Mouse (Mus musculus) monocyte, adult 5-6 weeks (primary cell): ENCODE measurements at regions not wholly inside any gene's neighbourhood (a gene's known extent, or its start where the extent isn't known, plus 50 kb on each side); places are given as distances from the start of the nearest gene placed in this dataset.
"Not testable (repeated sequence)": the region's sequence is repeated elsewhere in the genome, so short reads cannot be mapped to it uniquely, and the experiment has no call there.

Source experiments
- ATAC-seq: fragments of 153-309, 156-312 bp; replicated peaks from 2 replicates; pipeline ENCODE4 v1.8.0; 2017; ENCODE audit warnings: mild to moderate bottlenecking; ENCODE audit not compliant: low TSS enrichment, insufficient number of reproducible peaks, severe bottlenecking, poor library complexity, low FRiP score

DNA sequence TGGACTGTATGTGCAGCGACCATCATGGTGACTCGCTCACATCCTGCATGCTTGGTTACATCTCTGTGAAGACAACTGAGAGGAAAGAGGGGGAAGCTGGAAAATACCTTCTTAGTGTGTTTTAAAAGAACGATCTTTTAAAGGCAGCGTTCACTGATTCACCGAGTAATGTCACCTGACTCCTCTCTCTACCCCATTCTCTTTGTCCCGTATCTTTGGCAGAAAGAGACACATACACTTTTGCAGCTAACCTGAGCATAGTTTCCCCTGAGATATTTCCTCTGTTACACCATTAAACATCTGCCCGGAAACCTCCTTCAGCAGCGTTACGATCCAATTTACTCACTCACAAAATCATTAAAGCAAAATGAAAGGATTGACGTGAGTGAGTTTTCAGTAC, 731.8 kb downstream of the Robo2 start:
- no peak for ATAC-seq

DNA sequence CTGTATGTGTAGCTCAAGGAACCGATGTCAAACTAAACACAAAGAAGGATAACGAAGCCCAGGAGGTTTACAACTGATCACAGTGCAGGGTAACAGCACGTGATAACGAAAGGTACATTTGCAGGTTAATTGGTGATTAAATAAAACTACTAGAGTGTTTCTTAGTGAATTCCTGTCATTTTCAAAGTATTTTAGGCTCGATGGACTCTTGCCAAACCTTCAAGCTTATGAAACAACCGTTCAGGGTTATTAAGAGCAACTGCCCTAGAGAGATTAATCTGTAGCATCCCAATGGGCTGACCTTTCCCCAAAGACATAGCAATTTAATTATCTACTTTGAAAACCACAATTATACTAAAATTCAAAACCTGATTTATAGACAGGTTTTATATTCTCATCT, 741.1 kb downstream of the Robo2 start:
- no peak for ATAC-seq

DNA sequence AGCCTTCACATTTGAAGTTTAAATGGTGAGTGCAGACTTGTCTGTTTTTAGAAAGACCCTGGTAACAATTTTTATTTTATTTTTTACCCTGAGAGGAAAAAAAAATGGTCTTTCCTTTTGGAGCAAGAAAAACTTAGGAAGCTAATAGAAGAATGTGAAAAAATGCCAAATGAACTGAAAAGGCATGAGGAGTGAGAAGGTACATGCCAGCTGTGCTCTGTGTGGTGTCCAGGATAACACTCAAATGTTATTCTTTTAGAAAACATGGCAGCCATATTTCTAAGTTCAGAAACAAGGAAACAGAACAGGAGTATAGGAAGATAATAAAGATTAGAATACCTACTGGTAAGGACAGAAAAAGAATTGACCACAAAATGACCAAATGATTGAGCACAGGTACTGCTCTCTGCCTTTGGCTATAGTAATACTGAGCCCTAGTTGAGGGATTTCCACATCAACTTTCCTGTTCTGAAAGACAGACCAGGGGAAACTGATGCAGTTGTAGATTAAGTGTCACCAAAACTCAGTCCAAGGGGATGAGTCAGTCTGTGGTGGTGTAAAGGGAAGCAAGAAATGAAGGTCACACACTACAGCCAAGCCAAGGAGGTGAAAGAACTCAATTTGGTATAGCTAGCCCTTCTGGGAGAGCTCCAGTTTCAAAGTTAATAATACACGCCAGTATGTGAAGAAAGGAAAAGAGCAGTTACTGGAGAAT, 758.5 kb downstream of the Robo2 start:
- no peak for ATAC-seq

DNA sequence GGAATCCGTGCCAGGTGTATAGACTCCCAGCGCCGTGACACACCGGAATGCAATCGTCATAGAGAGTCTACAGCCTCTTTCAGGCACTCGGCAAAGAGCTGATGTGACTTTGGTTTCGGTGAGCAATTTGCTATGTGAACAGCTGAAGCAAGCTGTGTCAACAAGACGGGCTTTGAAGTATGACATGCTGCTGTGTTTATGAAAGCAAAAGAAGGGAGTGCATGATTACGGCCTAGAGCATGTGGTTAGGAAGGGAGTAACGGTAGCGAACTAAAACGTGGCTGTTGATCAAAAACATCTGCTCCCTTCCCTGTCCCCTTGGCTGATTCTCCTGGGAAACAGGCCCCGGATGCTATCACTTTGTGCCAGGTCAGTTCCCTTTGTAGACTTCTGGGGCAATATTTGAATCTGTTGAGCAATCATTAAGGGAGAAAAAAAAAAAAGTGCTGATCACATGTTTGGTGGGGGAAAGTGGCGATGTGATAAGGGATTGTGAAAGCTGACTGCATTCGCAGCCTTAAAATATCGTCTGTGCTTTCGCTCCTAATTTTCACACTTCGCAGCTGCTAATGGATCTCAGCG, 764.3 kb downstream of the Robo2 start:
- no peak for ATAC-seq

DNA sequence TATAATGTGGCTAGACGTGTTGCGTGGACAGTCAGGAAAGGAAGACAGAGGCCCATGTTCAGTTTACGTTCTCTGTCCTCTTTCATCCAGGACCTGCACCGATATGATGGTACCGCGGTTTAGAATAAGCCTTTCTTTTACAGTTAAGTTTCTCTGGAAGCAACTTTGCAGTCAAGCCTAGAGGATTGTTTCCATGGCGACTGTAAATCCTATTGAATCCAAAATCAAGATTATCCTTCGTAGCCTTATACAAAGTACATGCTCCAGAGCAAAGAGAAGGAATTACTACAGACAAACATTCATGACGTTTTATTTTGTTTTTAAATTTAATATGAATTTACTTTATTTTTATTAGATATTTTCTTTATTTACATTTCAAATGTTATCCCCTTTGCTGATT, 798.6 kb downstream of the Robo2 start:
- no peak for ATAC-seq

DNA sequence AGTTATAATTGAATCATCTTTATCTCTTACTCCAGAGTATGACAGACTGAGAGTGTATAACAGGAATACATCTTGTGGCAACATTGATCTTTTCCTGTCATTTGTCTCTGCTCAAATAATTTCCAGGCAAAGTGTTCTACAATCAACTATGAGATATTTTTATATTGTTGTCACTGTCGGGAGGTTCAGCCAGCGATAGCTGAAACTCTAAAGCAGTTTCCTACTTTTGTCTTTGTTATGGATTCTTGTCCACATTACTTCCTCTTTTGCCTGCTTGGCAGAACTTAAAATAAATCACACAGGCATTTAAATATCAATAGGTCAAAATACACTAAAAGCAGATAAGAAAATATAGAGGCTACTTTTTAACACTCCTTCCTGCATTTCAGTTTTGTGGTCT, 820.2 kb downstream of the Robo2 start:
- ATAC-seq, result no peak

DNA sequence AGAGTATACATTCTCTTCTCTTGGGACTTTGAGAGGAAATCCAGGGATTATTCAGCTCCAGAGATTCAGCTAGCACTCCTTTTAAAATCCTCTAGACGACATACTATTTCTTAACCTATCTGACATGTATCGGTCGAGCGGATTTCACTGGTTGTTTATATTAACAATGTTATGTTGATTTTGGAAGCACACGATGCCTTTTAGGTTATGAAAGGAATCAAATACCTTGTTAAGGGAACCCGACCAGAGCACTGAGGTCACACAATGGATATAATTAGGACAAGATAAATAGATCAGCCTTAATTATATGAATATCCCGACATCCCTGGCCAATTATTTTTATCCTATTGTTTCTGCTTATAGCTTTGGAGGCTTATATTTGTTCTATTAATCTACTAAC, 850.4 kb downstream of the Robo2 start:
- no peak for ATAC-seq

DNA sequence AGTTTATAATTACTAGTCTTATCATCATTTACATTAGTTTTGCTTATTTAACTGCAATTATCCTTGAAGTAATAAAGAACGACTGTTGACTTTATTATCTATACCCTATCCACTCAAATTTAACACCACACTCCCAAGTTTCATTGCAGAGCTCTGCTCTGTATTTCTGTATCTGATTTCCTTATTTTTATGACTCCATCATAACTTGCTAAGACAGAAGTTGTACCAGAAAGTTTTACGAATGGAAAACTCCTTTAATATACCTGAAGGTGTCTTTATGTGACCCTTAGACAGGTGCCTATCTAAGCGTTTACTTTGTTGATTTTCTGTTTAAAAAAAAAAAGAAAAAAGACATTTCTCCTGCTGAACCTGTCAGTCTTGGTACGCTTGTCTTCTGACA, 854.7 kb downstream of the Robo2 start:
- ATAC-seq, result no peak

DNA sequence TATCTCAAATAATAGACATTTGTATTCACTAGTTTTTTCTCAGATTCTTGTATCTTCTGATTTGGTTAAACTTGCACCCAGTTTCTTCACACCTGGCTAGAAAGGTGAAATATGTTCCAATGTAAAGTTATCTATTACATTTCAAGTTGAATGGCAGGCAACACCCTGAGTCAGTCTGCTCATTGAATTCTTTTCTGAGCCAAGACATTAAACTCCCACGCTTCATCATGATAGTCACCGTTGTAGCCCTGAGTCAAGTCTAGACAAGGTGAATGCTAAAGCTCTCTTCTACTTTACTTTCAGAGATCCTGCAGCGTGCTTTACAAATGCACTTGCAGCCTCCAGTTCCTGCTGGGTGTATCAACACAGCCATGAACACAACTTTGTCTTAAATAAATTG, 868.0 kb downstream of the Robo2 start:
- no peak for ATAC-seq

DNA sequence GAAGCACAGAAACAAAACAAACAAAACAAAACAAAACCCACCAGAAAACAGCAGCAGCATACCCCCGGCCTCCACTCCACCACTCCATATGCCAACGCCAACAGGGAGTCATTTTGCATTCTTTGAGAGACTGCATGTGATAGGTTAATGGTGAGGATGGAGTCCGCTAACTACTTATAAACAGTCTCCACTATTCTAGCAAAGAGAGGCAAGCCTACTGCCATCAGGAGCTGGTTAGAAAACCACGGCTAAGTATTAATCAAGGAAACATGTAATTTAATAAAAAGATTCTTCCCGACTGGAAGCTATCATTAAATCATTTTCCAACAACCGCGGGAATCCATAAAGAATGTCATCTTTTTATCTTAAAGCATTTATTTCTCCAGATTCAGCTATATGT, 873.6 kb downstream of the Robo2 start:
- ATAC-seq, result no peak

DNA sequence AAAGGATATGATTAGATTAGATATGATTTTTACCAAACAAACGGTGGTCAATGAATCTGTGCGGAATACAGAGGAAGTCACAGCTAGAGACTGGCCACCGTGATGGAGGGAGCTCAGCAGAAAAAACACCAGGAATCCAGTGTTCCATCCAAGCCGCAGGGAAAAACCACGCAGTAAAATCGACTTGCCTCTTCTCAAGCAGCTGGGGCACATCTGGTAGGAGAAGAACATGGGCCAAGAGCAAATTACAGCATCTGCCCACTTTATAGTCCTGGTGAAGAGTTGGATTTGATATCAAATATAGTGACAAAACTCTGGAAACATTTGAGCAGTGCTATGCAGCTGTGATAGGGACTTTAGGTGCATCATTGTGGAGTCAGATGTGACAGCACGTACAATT, 874.1 kb downstream of the Robo2 start:
- no peak for ATAC-seq

DNA sequence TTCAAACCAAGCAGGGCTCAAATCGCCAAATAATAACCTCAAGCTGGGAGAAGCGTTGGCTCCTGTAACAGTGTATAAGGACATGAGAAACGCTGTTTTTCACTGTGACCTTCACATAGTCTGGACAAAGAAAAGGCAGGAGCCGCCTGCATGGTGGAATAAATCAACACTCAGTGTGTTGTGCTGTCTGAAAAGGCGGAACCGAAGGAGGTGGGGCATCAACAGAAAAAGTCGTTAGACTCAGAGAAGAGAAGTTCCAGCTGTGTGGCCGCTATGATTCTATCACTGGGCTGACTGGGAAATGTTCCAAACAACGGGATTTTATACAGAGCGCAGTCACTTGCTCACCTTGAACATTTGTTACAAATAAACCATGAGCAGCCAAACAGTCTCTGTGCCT, 881.4 kb downstream of the Robo2 start:
- ATAC-seq, result no peak

DNA sequence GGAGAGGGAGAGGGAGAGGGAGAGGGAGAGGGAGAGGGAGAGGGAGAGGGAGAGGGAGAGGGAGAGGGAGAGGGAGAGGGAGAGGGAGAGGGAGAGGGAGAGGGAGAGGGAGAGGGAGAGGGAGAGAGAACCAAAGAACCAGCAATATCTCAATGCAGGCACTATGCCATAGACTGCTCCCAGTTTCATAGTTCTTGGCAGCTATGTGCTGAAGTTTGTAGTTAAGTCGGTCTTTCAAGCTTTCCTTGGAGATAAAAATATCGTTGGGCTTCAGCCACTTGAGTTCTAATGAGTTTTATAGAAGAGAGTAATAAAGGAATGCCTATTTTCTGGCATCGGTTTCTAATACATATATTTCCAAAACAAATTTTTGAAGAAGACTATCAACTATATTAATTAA, 888.7 kb downstream of the Robo2 start:
- ATAC-seq, result not testable (repeated sequence)

DNA sequence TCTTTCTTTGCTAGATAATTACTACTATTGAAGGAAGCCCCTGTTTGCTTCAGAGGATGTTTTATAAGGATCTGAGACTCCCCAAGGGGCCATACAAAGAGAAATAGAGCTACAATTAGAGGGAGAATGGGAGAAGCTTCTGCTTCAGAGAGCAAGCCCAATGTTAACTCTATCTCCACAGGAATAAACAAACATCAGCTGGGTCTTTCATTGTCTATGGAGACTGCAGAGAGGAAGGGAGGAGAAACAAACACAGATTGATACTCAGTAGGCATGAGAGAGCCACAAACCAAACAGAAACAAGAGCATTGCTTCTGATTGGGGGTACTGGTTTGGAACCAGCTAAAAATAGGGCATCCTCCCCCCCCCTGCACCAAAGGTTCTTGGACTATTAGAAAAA, 906.9 kb downstream of the Robo2 start:
- no peak for ATAC-seq

DNA sequence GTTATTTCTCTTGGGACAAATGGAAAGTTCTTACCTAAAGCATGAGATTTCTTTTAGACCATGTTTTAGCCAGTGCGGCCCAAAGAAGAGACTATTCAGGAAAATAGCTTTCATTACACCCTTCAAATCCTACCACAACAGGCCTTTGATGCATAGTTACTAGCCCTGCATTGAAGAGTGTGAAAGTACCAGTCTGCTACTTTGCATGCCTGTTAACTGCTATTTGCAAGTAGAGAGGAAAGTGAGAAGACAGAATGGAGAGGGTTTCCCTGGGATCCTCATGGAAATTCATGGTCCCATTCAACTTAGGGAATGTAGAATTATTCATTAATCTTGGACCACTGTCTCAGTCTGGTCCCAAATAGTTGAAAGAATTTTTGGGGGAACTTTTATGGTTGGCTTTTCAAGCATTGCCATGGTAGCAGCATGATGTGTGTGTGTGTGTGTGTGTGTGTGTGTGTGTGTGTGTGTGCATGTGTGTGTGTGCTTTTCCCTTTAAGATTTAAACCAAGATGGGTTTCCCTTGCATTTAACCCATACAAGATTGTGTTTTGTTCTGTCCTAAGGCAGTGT, 912.9 kb downstream of the Robo2 start:
- no peak for ATAC-seq

DNA sequence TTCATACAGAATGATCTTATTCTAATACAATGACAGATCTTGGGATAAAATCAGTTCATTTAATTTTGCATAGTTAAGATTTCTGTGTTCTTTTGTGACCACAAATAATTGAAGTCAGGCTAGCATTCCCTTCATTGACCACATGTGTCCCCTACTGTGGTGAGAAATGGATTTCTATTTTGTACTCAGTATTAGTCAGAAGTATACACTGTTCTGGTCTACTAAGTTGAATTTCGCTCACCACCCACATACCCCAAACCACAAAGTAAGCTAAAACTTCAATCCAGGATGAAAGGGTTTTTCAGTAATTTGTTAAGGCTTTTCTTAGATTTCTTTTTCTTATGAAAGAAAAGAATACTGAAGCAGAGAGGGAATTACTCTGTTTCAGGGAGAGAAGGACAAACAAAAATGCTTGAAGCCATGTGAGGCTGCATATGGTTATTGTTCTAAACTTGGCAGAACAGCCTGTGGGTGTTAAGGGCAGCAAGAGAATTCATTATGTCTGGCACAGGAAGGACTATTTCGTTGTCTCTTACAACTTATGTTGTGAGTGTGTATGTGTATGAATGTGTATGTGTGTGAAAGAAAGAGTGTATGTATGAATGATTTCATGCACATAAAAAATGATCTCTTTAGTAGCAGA, 928.3 kb downstream of the Robo2 start:
- ATAC-seq, result no peak

DNA sequence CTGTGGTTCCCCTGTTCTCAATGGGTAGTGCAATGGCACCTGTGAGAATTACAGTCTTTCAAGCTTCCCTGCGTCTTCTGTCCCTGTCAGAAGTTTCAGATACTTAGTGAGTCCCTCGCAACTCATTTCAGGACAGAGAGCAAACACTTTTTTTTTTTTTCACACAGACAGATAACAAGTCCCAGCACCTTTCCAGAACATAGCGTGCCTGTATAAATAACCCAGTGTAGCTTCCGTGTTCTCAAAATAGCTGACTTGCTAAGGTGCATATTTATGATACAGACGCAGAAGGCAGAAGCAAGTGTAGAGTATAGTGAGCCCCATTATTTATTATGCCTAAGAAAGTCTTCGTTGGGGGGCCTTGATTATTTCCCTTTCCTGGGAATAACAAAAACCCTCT, 929.4 kb downstream of the Robo2 start:
- ATAC-seq, result no peak

DNA sequence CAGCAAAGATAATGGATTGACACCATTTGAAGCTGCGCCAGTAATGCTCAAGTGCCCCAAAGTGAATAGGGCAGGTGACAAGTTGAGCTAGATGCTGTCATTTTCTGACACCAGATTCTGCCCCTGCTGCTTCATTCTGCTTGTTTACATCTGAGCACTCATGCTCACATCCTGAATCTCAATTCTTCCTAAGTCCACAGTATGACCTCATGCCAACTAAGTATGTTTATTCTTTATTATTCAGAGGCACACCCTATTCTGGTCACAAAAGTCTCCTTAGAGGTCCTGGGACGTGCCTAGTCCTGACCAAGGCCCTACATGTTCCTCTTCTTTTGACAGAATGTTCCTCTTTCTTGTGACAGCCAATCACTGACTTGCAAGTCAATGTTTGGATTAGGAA, 938.1 kb downstream of the Robo2 start:
- no peak for ATAC-seq

DNA sequence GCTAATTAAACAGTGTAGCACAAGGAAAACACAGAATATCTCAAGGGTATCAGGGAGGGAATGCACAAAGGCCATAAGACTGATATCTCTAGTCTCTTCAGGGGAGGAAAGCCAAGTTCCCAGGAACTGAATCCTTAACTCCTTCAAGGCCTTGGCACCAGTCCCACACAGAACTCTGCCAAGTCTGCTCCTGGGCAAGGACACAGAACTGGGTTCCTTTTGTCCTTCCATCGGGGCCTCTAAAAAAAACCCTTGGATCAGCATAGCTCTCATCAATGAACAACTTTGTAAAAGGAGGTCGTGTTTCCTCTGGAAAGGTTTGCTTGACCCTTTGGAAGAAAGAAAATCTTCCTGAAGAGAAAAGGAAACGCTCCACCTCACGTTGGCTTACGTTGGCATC, 940.1 kb downstream of the Robo2 start:
- ATAC-seq, result no peak

DNA sequence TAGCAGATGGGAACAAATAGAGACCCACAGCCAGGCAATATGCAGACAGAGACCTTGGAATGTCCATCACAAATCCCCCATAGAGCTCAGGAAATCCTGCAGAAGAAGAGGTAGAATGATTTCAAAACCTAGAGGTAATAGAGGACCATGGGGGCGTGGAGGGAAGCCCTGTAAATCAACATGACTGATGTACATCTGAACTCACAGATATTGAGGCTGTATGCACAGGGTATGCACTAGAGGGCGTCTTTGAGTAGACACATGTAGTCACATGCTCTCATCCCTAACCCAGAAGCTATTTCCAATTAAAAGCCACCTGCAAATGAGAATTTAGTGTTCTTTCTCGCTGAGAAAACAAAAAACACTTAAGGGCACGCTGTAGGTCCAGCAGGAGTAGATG, 941.1 kb downstream of the Robo2 start:
- ATAC-seq, result no peak
